In genomic region chr19:6502035-6502541, GRCm38 (mm10) we compare ENCODE assay signal across 9 mouse cellular contexts. TPM values are rescaled to one million over a fixed set of nuclear protein-coding genes. Genes with fewer than 3 reads are reported as not detected.
DNase-seq lines count a peak whose midpoint lies in the region; ATAC-seq lines count a peak whose summit lies in the region.
"Had no signal": no experiment of that assay in that cellular context is flagged by ENCODE, and none has a peak within 500 bp of the region (broad histone marks: within the 10 kb centered on the region; RNA-seq: fewer than 3 reads in every experiment).

No protein-coding gene starts in this region.

- H3K27me3 ChIP-seq in embryonic facial prominence, embryonic 14.5 days (replicated peaks; ENCODE audit: control insufficient read depth, insufficient read depth, low read length), result peaks cover 70% of the 10 kb centered on the region
- no peaks in the 10 kb centered on the region for H3K27me3 ChIP-seq in hindbrain, embryonic 13.5 days

- H3K27ac ChIP-seq in embryonic facial prominence, embryonic 14.5 days (replicated peaks; ENCODE audit: low read depth, low read length), result no peak overlapping the region
- peak overlapping the region; percentile 98 for H3K27ac ChIP-seq in hindbrain, embryonic 13.5 days

- peaks cover 10% of the 10 kb centered on the region for H3K4me1 ChIP-seq in embryonic facial prominence, embryonic 14.5 days (ENCODE audit: control insufficient read depth, insufficient read depth, low read length)
- H3K4me1 ChIP-seq in hindbrain, embryonic 13.5 days (replicated peaks), result peaks cover 85% of the 10 kb centered on the region

- peak overlapping the region; percentile 63 for H3K4me2 ChIP-seq in embryonic facial prominence, embryonic 14.5 days (ENCODE audit: low read depth, low read length)
- peak overlapping the region; percentile 94 for H3K4me2 ChIP-seq in hindbrain, embryonic 13.5 days

- H3K9ac ChIP-seq in embryonic facial prominence, embryonic 14.5 days (ENCODE audit: low read depth, low read length), result no peak overlapping the region
- peak overlapping the region; percentile 100 for H3K9ac ChIP-seq in hindbrain, embryonic 13.5 days

- DNase-seq in A20 (ENCODE audit: low read depth, low spot score), result peak; percentile 22
- DNase-seq in adrenal gland, postnatal 10 days, result peak; percentile 72
- peak; percentile 42 for DNase-seq in embryonic facial prominence, embryonic 14.5 days (ENCODE audit: low spot score)
- peak; percentile 74 to 78 for DNase-seq in layer of hippocampus, postnatal 25 days (ENCODE audit: extremely low spot score in 1 of 2, low spot score in 1 of 2)
- peak; percentile 13 for DNase-seq in lung, postnatal 25 days (ENCODE audit: low spot score)
- DNase-seq in right cerebral cortex, postnatal 36 days (ENCODE audit: low spot score in 2 of 2), result peak; percentile 80
- DNase-seq in urinary bladder, postnatal 25 days (ENCODE audit: low spot score), result no peak

- WGBS in embryonic facial prominence, embryonic 14.5 days, result under 1% methylated on average over 23 of the region's 25 CpGs
- WGBS in hindbrain, embryonic 13.5 days, result under 1% methylated on average over 25 of the region's 25 CpGs

- peak overlapping the region; percentile 30 for H3K4me3 ChIP-seq in embryonic facial prominence, embryonic 14.5 days (ENCODE audit: low read depth, low read length)
- peak overlapping the region; percentile 91 for H3K4me3 ChIP-seq in hindbrain, embryonic 13.5 days

- peak; percentile 39 for ATAC-seq in embryonic facial prominence, embryonic 14.5 days (ENCODE audit: low read depth)
- ATAC-seq in hindbrain, embryonic 13.5 days (ENCODE audit: low FRiP score), result peak; percentile 29

- no peaks in the 10 kb centered on the region for H3K9me3 ChIP-seq in embryonic facial prominence, embryonic 14.5 days (ENCODE audit: control insufficient read depth, low read length)
- no peaks in the 10 kb centered on the region for H3K9me3 ChIP-seq in hindbrain, embryonic 13.5 days

- H3K36me3 ChIP-seq in embryonic facial prominence, embryonic 14.5 days (ENCODE audit: control insufficient read depth, insufficient read depth, low read length), result no peaks in the 10 kb centered on the region
- peaks cover 25% of the 10 kb centered on the region for H3K36me3 ChIP-seq in hindbrain, embryonic 13.5 days

RNA-seq across cellular contexts. Expression of gene Slc22a12, which starts 40.7 kb away (rescaled TPM):
- total RNA-seq in adrenal gland, postnatal 10 days (2021), result not detected
- polyA plus RNA-seq in embryonic facial prominence, embryonic 14.5 days (2014; fragmentation: Nextera tagmentation; extraction: Ambion mirVana), result not detected in 2 replicates
- 0.10 and 0.23 TPM in 2 replicates for polyA plus RNA-seq in hindbrain, embryonic 13.5 days (2015; fragmentation: Nextera tagmentation; extraction: Ambion mirVana)
- 1 to 10 TPM in 1 of 2 experiments, under 1 TPM in 1; 0.47 to 1.2 TPM for total RNA-seq in layer of hippocampus, postnatal 25 days (2021)
- total RNA-seq: neutrophil, adult 5-6 weeks had no signal
